Mouse (Mus musculus) kidney, postnatal 0 days (tissue): ENCODE data around the gene 2310033P09Rik. TPM values are rescaled to one million over a fixed set of nuclear protein-coding genes. Genes with fewer than 3 reads are reported as not detected.
"Not testable (repeated sequence)": the region's sequence is repeated elsewhere in the genome, so short reads cannot be mapped to it uniquely, and the experiment has no call there.

Experiments used
- ATAC-seq: fragments of 200-750 bp; cut with Nextera tagmentation; replicated peaks from 2 replicates; pipeline ENCODE4 v1.8.0; 2017; ENCODE audit warnings: low read depth, moderate number of reproducible peaks, moderate TSS enrichment, moderate library complexity; ENCODE audit not compliant: low FRiP score
- DNase-seq: peaks from one replicate; pipeline ENCODE4 v3.0.0-alpha.2; 2016; ENCODE audit warnings: low spot score
- H3K27ac ChIP-seq: fragments of 300-500 bp; sonication (generic); 2 replicates; pipeline ENCODE4 v1.5.1; 2014; ENCODE audit warnings: mild to moderate bottlenecking
- H3K27me3 ChIP-seq: fragments of 300-500 bp; sonication (generic); 2 replicates; pipeline ENCODE4 v1.6.1; 2014; ENCODE audit warnings: low read length, mixed read lengths; ENCODE audit not compliant: insufficient read depth
- H3K36me3 ChIP-seq: fragments of 300-500 bp; sonication (generic); 2 replicates; pipeline ENCODE4 v1.6.1; 2014; ENCODE audit warnings: low read length, mixed read lengths; ENCODE audit not compliant: insufficient read depth
- H3K4me1 ChIP-seq: fragments of 300-500 bp; sonication (generic); replicated peaks from 2 replicates; pipeline ENCODE4 v1.6.1; 2014; ENCODE audit warnings: antibody characterized with exemption, low read length, mixed read lengths; ENCODE audit not compliant: insufficient read depth
- H3K4me2 ChIP-seq: fragments of 300-500 bp; sonication (generic); 2 replicates; pipeline ENCODE4 v1.6.1; 2014; ENCODE audit warnings: mild to moderate bottlenecking, low read length, moderate library complexity, mixed read lengths
- H3K4me3 ChIP-seq: fragments of 300-500 bp; sonication (generic); replicated peaks from 2 replicates; pipeline ENCODE4 v1.5.1; 2014; ENCODE audit warnings: low read depth, low read length
- H3K9ac ChIP-seq: fragments of 300-500 bp; sonication (generic); 2 replicates; pipeline ENCODE4 v1.6.1; 2014; ENCODE audit warnings: low read depth, low read length
- H3K9me3 ChIP-seq: fragments of 300-500 bp; sonication (generic); replicated peaks from 2 replicates; pipeline ENCODE4 v1.6.1; 2016; ENCODE audit warnings: low read length, inconsistent platforms, mixed read lengths
- CTCF ChIP-seq: IDR thresholded peaks from 2 replicates; pipeline ENCODE4 v1.5.1; 2016; ENCODE audit warnings: antibody characterized with exemption, low read depth, mild to moderate bottlenecking, moderate library complexity
- WGBS: fragments of 180-500 bp; shearing (Covaris S2); extraction: QIAGEN DNeasy Blood & Tissue Kit; methylation state at CpG from one replicate; pipeline ENCODE4 v1.1.7; 2014; 5-methylcytosine and 5-hydroxymethylcytosine counted together
- polyA plus RNA-seq: library from polyadenylated mRNA; unstranded; fragments of >200 nt; fragmentation: Nextera tagmentation; extraction: Ambion mirVana; gene quantifications from 2 replicates; pipeline ENCODE4 v1.2.1, GENCODE M21; 2015

The 2310033P09Rik gene
- polyA plus RNA-seq, 1 experiment from 2014 or later: 33.9 TPM

GRCm38 (mm10) chr11:59209003-59209441 lies 901 bp downstream of the 2310033P09Rik start:
- Histone ChIP-seq H3K27ac (peak overlapping the region; percentile 95), H3K4me3 (peak overlapping the region; percentile 80), H3K36me3 (peaks cover 21% of the 10 kb centered on the region), H3K4me1 (no peaks in the 10 kb centered on the region), H3K9ac (peak overlapping the region; percentile 93), H3K27me3 (no peaks in the 10 kb centered on the region), H3K9me3 (no peaks in the 10 kb centered on the region), H3K4me2 (peak overlapping the region; percentile 71)
- TF ChIP-seq CTCF: peak; percentile 83
- WGBS: 5% methylated on average over 18 of the region's 18 CpGs
- ATAC-seq (peak; percentile 69), DNase-seq (peak; percentile 90)

- ATAC-seq: no peak
- Histone ChIP-seq H3K27ac (peak overlapping the region; percentile 95; the same call in 1 of the 2 replicates), H3K27me3 (no peaks in the 10 kb centered on the region), H3K4me1 (no peaks in the 10 kb centered on the region), H3K9me3 (no peaks in the 10 kb centered on the region), H3K9ac (no peak overlapping the region), H3K4me2 (peak overlapping the region; percentile 71; the same call in 1 of the 2 replicates), H3K36me3 (peaks cover 21% of the 10 kb centered on the region), H3K4me3 (no peak overlapping the region; the same call in 1 of the 2 replicates)
- WGBS: 63% methylated on average over 5 of the region's 5 CpGs
- no peak for TF ChIP-seq CTCF
- DNase-seq: no peak
These were observed 1.5 kb downstream of the 2310033P09Rik start for GRCm38 (mm10) chr11:59209580-59209979.

GRCm38 (mm10) chr11:59210020-59210419 lies 1.9 kb downstream of the 2310033P09Rik start:
- 73% methylated on average over 4 of the region's 4 CpGs for WGBS
- ATAC-seq (no peak), DNase-seq (no peak)
- Histone ChIP-seq H3K27ac (no peak overlapping the region), H3K27me3 (no peaks in the 10 kb centered on the region), H3K4me1 (no peaks in the 10 kb centered on the region), H3K4me2 (no peak overlapping the region), H3K4me3 (no peak overlapping the region), H3K9me3 (no peaks in the 10 kb centered on the region), H3K9ac (no peak overlapping the region), H3K36me3 (peaks cover 23% of the 10 kb centered on the region)
- no peak for TF ChIP-seq CTCF

- ATAC-seq, H3K4me1 ChIP-seq, DNase-seq, H3K4me2 ChIP-seq, H3K27ac ChIP-seq, H3K4me3 ChIP-seq, H3K9me3 ChIP-seq, H3K9ac ChIP-seq, H3K27me3 ChIP-seq: not testable (repeated sequence)
- 86% methylated on average over 6 of the region's 9 CpGs for WGBS
- peaks cover 17% of the 10 kb centered on the region; the same call in 1 of the 2 replicates for H3K36me3 ChIP-seq
These were observed 3.4 kb downstream of the 2310033P09Rik start for GRCm38 (mm10) chr11:59211561-59211960.

GRCm38 (mm10) chr11:59212320-59212719 lies 4.2 kb downstream of the 2310033P09Rik start:
- not testable (repeated sequence) for H3K4me2 ChIP-seq, H3K4me1 ChIP-seq, ATAC-seq, H3K9me3 ChIP-seq, H3K27me3 ChIP-seq, H3K9ac ChIP-seq, H3K27ac ChIP-seq, H3K4me3 ChIP-seq, DNase-seq
- 66% methylated on average over 12 of the region's 12 CpGs for WGBS
- peaks cover 17% of the 10 kb centered on the region; the same call in 1 of the 2 replicates for H3K36me3 ChIP-seq

- DNase-seq (no peak), ATAC-seq (no peak)
- H3K4me1 ChIP-seq: no peaks in the 10 kb centered on the region; the same call in 1 of the 2 replicates
- WGBS: 89% methylated on average over 12 of the region's 12 CpGs
- peaks cover 17% of the 10 kb centered on the region; the same call in 1 of the 2 replicates for H3K36me3 ChIP-seq
- no peak overlapping the region for H3K27ac ChIP-seq
- H3K9me3 ChIP-seq: no peaks in the 10 kb centered on the region
- TF ChIP-seq CTCF: no peak
- H3K27me3 ChIP-seq: no peaks in the 10 kb centered on the region
- H3K4me3 ChIP-seq: no peak overlapping the region
- H3K9ac ChIP-seq: no peak overlapping the region
- H3K4me2 ChIP-seq: no peak overlapping the region
These were observed 4.9 kb downstream of the 2310033P09Rik start for GRCm38 (mm10) chr11:59212892-59213494.
